Mouse (Mus musculus): Measurements from ENCODE around the gene Pacs1. TPM values are rescaled to one million over a fixed set of nuclear protein-coding genes. Genes with fewer than 3 reads are reported as not detected.
"Not testable (repeated sequence)": the region's sequence is repeated elsewhere in the genome, so short reads cannot be mapped to it uniquely, and the experiment has no call there.

The Pacs1 gene
- polyA plus RNA-seq, 1 experiment, result 18.3 TPM

DNA sequence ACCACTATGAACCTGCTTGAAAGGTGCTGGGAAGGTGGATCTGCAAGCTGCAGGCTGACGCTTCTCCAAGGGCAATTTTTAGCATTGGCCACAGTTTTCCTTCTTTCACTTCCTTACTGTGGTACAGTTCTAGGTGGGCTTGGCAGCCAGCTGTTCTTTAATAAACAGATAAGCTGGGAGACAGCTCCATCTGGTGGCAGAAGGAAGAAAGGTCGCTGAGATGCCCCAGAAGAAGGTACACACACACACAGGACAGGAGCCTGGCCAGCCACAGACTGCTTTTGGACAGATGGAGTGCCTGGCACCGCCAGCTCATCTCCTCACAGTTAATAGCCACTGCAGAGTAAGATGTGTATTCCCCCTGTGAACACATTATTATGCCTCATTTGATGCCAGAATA is 121.6 kb downstream of the Pacs1 start:
- Histone ChIP-seq H3K9me3 (replicated peaks; ENCODE audit: control insufficient read depth, insufficient read depth, low read length, poor library complexity, severe bottlenecking) (no peaks in the 10 kb centered on the region), H3K4me1 (ENCODE audit: control insufficient read depth, insufficient read depth, low read length) (no peaks in the 10 kb centered on the region), H3K9ac (ENCODE audit: low read depth, poor library complexity, severe bottlenecking) (no peak overlapping the region), H3K27ac (ENCODE audit: insufficient read depth, low read length) (no peak overlapping the region), H3K36me3 (ENCODE audit: control insufficient read depth, insufficient read depth, low read length, poor library complexity, severe bottlenecking) (no peaks in the 10 kb centered on the region), H3K4me3 (ENCODE audit: low read depth, low read length) (no peak overlapping the region), H3K27me3 (ENCODE audit: control insufficient read depth, insufficient read depth, low read length, poor library complexity, severe bottlenecking) (no peaks in the 10 kb centered on the region)
- TF ChIP-seq CTCF (IDR thresholded peaks at IDR 0.05; ENCODE audit: low read depth, low read length) (peak; percentile 58), POLR2A (IDR thresholded peaks at IDR 0.05; ENCODE audit: insufficient read depth, low read length) (no peak), EP300 (IDR thresholded peaks at IDR 0.05; ENCODE audit: insufficient read depth, low read depth, low read length) (no peak)

DNA sequence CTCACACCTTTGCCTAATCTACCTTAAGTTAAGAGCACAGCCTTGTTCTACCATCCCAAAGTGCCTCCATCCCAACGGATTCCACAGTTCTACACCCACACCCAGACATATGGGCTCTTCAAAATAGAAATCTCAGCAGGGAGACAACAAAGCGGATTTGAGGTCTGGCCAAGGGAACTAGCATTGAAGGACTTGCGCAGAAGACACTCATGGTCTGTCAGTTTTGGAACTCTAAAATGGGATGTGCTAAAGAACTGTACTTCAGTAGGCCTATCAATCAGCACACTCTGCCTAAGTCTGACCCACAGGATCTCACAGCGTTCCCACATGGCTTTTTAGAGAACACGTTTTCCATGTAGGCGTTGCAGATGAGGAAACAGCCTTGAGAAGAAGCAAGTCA is 122.6 kb downstream of the Pacs1 start:
- H3K4me3 ChIP-seq (ENCODE audit: low read depth, low read length), result no peak overlapping the region
- no peak overlapping the region for H3K27ac ChIP-seq (ENCODE audit: insufficient read depth, low read length)
- H3K9me3 ChIP-seq (replicated peaks; ENCODE audit: control insufficient read depth, insufficient read depth, low read length, poor library complexity, severe bottlenecking), result no peaks in the 10 kb centered on the region
- no peaks in the 10 kb centered on the region for H3K4me1 ChIP-seq (ENCODE audit: control insufficient read depth, insufficient read depth, low read length)
- TF ChIP-seq CTCF (IDR thresholded peaks at IDR 0.05; ENCODE audit: low read depth, low read length), result no peak
- TF ChIP-seq EP300 (IDR thresholded peaks at IDR 0.05; ENCODE audit: insufficient read depth, low read depth, low read length), result no peak
- TF ChIP-seq POLR2A (IDR thresholded peaks at IDR 0.05; ENCODE audit: insufficient read depth, low read length), result no peak
- H3K36me3 ChIP-seq (ENCODE audit: control insufficient read depth, insufficient read depth, low read length, poor library complexity, severe bottlenecking), result no peaks in the 10 kb centered on the region
- no peak overlapping the region for H3K9ac ChIP-seq (ENCODE audit: low read depth, poor library complexity, severe bottlenecking)
- H3K27me3 ChIP-seq (ENCODE audit: control insufficient read depth, insufficient read depth, low read length, poor library complexity, severe bottlenecking), result no peaks in the 10 kb centered on the region

- not testable (repeated sequence) for H3K36me3 ChIP-seq (ENCODE audit: control insufficient read depth, insufficient read depth, low read length, poor library complexity, severe bottlenecking); H3K4me3 ChIP-seq (ENCODE audit: low read depth, low read length); H3K9me3 ChIP-seq (replicated peaks; ENCODE audit: control insufficient read depth, insufficient read depth, low read length, poor library complexity, severe bottlenecking); H3K27me3 ChIP-seq (ENCODE audit: control insufficient read depth, insufficient read depth, low read length, poor library complexity, severe bottlenecking); H3K4me1 ChIP-seq (ENCODE audit: control insufficient read depth, insufficient read depth, low read length); H3K9ac ChIP-seq (ENCODE audit: low read depth, poor library complexity, severe bottlenecking)
- H3K27ac ChIP-seq (ENCODE audit: insufficient read depth, low read length), result peak overlapping the region; percentile 66
Observed at GRCm38 (mm10) chr19:5149041-5149440, 123.9 kb downstream of the Pacs1 start.

DNA sequence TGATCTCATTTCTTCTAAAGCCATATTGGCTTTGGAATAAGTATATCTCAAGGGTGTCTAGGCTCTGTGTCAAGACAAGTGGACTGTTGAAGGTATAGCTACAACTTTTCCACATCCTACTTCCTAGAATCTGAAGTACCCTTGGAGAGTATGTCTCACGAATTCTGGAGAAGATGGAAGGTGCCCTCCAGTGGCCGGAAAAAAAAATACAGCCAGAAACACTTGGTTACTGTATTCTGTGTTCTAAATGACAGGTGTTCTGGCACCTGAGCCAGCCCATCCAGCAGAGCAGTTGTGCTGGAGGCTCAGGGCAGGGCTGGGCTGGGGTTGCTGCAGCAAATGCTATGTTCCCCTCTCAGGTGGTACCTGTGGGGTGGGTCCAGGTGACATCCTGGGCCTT is 133.3 kb downstream of the Pacs1 start:
- H3K27ac ChIP-seq (ENCODE audit: insufficient read depth, low read length), result no peak overlapping the region
- no peaks in the 10 kb centered on the region for H3K36me3 ChIP-seq (ENCODE audit: control insufficient read depth, insufficient read depth, low read length, poor library complexity, severe bottlenecking)
- no peaks in the 10 kb centered on the region for H3K4me1 ChIP-seq (ENCODE audit: control insufficient read depth, insufficient read depth, low read length)
- H3K4me3 ChIP-seq (ENCODE audit: low read depth, low read length), result no peak overlapping the region
- TF ChIP-seq CTCF (IDR thresholded peaks at IDR 0.05; ENCODE audit: low read depth, low read length) (peak; percentile 11), EP300 (IDR thresholded peaks at IDR 0.05; ENCODE audit: insufficient read depth, low read depth, low read length) (no peak), POLR2A (IDR thresholded peaks at IDR 0.05; ENCODE audit: insufficient read depth, low read length) (no peak)
- H3K9me3 ChIP-seq (replicated peaks; ENCODE audit: control insufficient read depth, insufficient read depth, low read length, poor library complexity, severe bottlenecking), result no peaks in the 10 kb centered on the region
- no peaks in the 10 kb centered on the region for H3K27me3 ChIP-seq (ENCODE audit: control insufficient read depth, insufficient read depth, low read length, poor library complexity, severe bottlenecking)
- H3K9ac ChIP-seq (ENCODE audit: low read depth, poor library complexity, severe bottlenecking), result no peak overlapping the region

GRCm38 (mm10) chr19:5131237-5131636 is 141.7 kb downstream of the Pacs1 start:
- no peak overlapping the region for H3K4me3 ChIP-seq (ENCODE audit: low read depth, low read length)
- no peaks in the 10 kb centered on the region for H3K27me3 ChIP-seq (ENCODE audit: control insufficient read depth, insufficient read depth, low read length, poor library complexity, severe bottlenecking)
- H3K9ac ChIP-seq (ENCODE audit: low read depth, poor library complexity, severe bottlenecking), result no peak overlapping the region
- no peaks in the 10 kb centered on the region for H3K4me1 ChIP-seq (ENCODE audit: control insufficient read depth, insufficient read depth, low read length)
- TF ChIP-seq POLR2A (IDR thresholded peaks at IDR 0.05; ENCODE audit: insufficient read depth, low read length) (no peak), CTCF (IDR thresholded peaks at IDR 0.05; ENCODE audit: low read depth, low read length) (no peak), EP300 (IDR thresholded peaks at IDR 0.05; ENCODE audit: insufficient read depth, low read depth, low read length) (no peak)
- no peak overlapping the region for H3K27ac ChIP-seq (ENCODE audit: insufficient read depth, low read length)
- H3K9me3 ChIP-seq (replicated peaks; ENCODE audit: control insufficient read depth, insufficient read depth, low read length, poor library complexity, severe bottlenecking), result no peaks in the 10 kb centered on the region
- no peaks in the 10 kb centered on the region for H3K36me3 ChIP-seq (ENCODE audit: control insufficient read depth, insufficient read depth, low read length, poor library complexity, severe bottlenecking)

DNA sequence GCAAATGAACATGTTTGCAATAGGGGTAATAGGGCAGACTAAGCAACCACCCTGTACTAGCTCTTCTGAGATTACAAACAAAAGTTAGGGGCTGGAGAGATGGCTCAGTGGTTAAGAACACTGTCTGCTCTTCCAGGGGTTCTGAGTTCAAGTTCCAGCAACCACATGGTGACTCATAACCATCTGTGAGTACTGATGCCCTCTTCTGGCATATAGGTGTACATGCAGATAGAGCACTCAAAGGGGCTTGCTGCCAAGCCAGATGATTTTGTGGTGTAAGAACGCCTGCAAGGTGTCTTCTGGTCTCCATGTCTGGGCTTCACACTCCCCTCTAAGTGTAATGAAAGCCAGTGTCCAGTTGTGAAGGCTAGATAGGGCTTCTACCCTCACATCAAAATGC is 143.1 kb downstream of the Pacs1 start:
- Histone ChIP-seq H3K9me3 (replicated peaks; ENCODE audit: control insufficient read depth, insufficient read depth, low read length, poor library complexity, severe bottlenecking) (no peaks in the 10 kb centered on the region), H3K9ac (ENCODE audit: low read depth, poor library complexity, severe bottlenecking) (no peak overlapping the region), H3K27ac (ENCODE audit: insufficient read depth, low read length) (no peak overlapping the region), H3K27me3 (ENCODE audit: control insufficient read depth, insufficient read depth, low read length, poor library complexity, severe bottlenecking) (no peaks in the 10 kb centered on the region), H3K4me1 (ENCODE audit: control insufficient read depth, insufficient read depth, low read length) (no peaks in the 10 kb centered on the region), H3K4me3 (ENCODE audit: low read depth, low read length) (no peak overlapping the region), H3K36me3 (ENCODE audit: control insufficient read depth, insufficient read depth, low read length, poor library complexity, severe bottlenecking) (no peaks in the 10 kb centered on the region)
- no peak for TF ChIP-seq POLR2A (IDR thresholded peaks at IDR 0.05; ENCODE audit: insufficient read depth, low read length)
- no peak for TF ChIP-seq EP300 (IDR thresholded peaks at IDR 0.05; ENCODE audit: insufficient read depth, low read depth, low read length)
- TF ChIP-seq CTCF (IDR thresholded peaks at IDR 0.05; ENCODE audit: low read depth, low read length), result peak; percentile 4

Measured in ES-Bruce4 (cell line).